Mouse (Mus musculus): ENCODE data around the gene Crebl2. TPM values are rescaled to one million over a fixed set of nuclear protein-coding genes. Genes with fewer than 3 reads are reported as not detected.

The Crebl2 gene
- polyA plus RNA-seq, 1 experiment from 2014 or later = 1.9 TPM

- no peaks in the 10 kb centered on the region for H3K36me3 ChIP-seq
- peaks cover 14% of the 10 kb centered on the region for H3K4me1 ChIP-seq (replicated peaks)
- WGBS = 86% methylated on average over 10 of the region's 10 CpGs
- H3K4me3 ChIP-seq = no peak overlapping the region
- ATAC-seq (ENCODE audit: insufficient number of reproducible peaks, low FRiP score) = no peak
- no peaks in the 10 kb centered on the region for H3K27me3 ChIP-seq (replicated peaks)
- H3K9ac ChIP-seq = no peak overlapping the region
- H3K9me3 ChIP-seq (replicated peaks) = no peaks in the 10 kb centered on the region
- H3K27ac ChIP-seq (ENCODE audit: poor library complexity, severe bottlenecking) = no peak overlapping the region
- no peak overlapping the region for H3K4me2 ChIP-seq
These were observed 33.7 kb upstream of the Crebl2 start for GRCm38 (mm10) chr6:134796297-134796696.

- WGBS = 57% methylated on average over 1 of the region's 1 CpGs
- no peaks in the 10 kb centered on the region for H3K27me3 ChIP-seq (replicated peaks)
- ATAC-seq (ENCODE audit: insufficient number of reproducible peaks, low FRiP score) = no peak
- no peak overlapping the region for H3K4me2 ChIP-seq
- no peaks in the 10 kb centered on the region for H3K9me3 ChIP-seq (replicated peaks)
- 0 out of 2 replicates have a peak, but pooled peaks cover 3% of the 10 kb centered on the region for H3K4me1 ChIP-seq (replicated peaks)
- no peaks in the 10 kb centered on the region for H3K36me3 ChIP-seq
- no peak overlapping the region for H3K27ac ChIP-seq (ENCODE audit: poor library complexity, severe bottlenecking)
- no peak overlapping the region for H3K9ac ChIP-seq
- H3K4me3 ChIP-seq = no peak overlapping the region
These were observed 28.5 kb upstream of the Crebl2 start for GRCm38 (mm10) chr6:134801483-134801882.

GRCm38 (mm10) chr6:134802641-134803043 lies 27.3 kb upstream of the Crebl2 start:
- Histone ChIP-seq H3K4me3 (no peak overlapping the region), H3K9ac (no peak overlapping the region), H3K9me3 (replicated peaks) (no peaks in the 10 kb centered on the region), H3K4me2 (no peak overlapping the region), H3K36me3 (no peaks in the 10 kb centered on the region), H3K4me1 (replicated peaks) (0 out of 2 replicates have a peak, but pooled peaks cover 3% of the 10 kb centered on the region), H3K27ac (ENCODE audit: poor library complexity, severe bottlenecking) (no peak overlapping the region), H3K27me3 (replicated peaks) (no peaks in the 10 kb centered on the region)
- WGBS = 74% methylated on average over 9 of the region's 9 CpGs
- ATAC-seq (ENCODE audit: insufficient number of reproducible peaks, low FRiP score) = no peak

GRCm38 (mm10) chr6:134804736-134805277 lies 25.1 kb upstream of the Crebl2 start:
- ATAC-seq (ENCODE audit: insufficient number of reproducible peaks, low FRiP score) = no peak
- Histone ChIP-seq H3K4me1 (replicated peaks) (no peaks in the 10 kb centered on the region), H3K4me2 (no peak overlapping the region), H3K27me3 (replicated peaks) (no peaks in the 10 kb centered on the region), H3K4me3 (no peak overlapping the region), H3K9ac (no peak overlapping the region), H3K36me3 (no peaks in the 10 kb centered on the region), H3K9me3 (replicated peaks) (no peaks in the 10 kb centered on the region), H3K27ac (ENCODE audit: poor library complexity, severe bottlenecking) (no peak overlapping the region)
- WGBS = 74% methylated on average over 5 of the region's 5 CpGs

GRCm38 (mm10) chr6:134806130-134806529 lies 23.8 kb upstream of the Crebl2 start:
- H3K4me3 ChIP-seq = no peak overlapping the region
- H3K4me1 ChIP-seq (replicated peaks) = no peaks in the 10 kb centered on the region
- 80% methylated on average over 6 of the region's 6 CpGs for WGBS
- H3K9me3 ChIP-seq (replicated peaks) = no peaks in the 10 kb centered on the region
- H3K27me3 ChIP-seq (replicated peaks) = no peaks in the 10 kb centered on the region
- no peak overlapping the region for H3K9ac ChIP-seq
- no peak overlapping the region for H3K27ac ChIP-seq (ENCODE audit: poor library complexity, severe bottlenecking)
- no peak overlapping the region for H3K4me2 ChIP-seq
- no peak for ATAC-seq (ENCODE audit: insufficient number of reproducible peaks, low FRiP score)
- H3K36me3 ChIP-seq = no peaks in the 10 kb centered on the region

- Histone ChIP-seq H3K27ac (ENCODE audit: poor library complexity, severe bottlenecking) (no peak overlapping the region), H3K9me3 (replicated peaks) (no peaks in the 10 kb centered on the region), H3K27me3 (replicated peaks) (no peaks in the 10 kb centered on the region), H3K9ac (no peak overlapping the region), H3K4me3 (no peak overlapping the region), H3K4me1 (replicated peaks) (no peaks in the 10 kb centered on the region), H3K36me3 (no peaks in the 10 kb centered on the region), H3K4me2 (no peak overlapping the region)
- 69% methylated on average over 2 of the region's 2 CpGs for WGBS
- no peak for ATAC-seq (ENCODE audit: insufficient number of reproducible peaks, low FRiP score)
These were observed 22.9 kb upstream of the Crebl2 start for GRCm38 (mm10) chr6:134807091-134807490.

GRCm38 (mm10) chr6:134807794-134808193 lies 22.2 kb upstream of the Crebl2 start:
- no peaks in the 10 kb centered on the region for H3K36me3 ChIP-seq
- H3K9me3 ChIP-seq (replicated peaks) = no peaks in the 10 kb centered on the region
- no peaks in the 10 kb centered on the region for H3K4me1 ChIP-seq (replicated peaks)
- H3K4me3 ChIP-seq = no peak overlapping the region
- H3K27ac ChIP-seq (ENCODE audit: poor library complexity, severe bottlenecking) = no peak overlapping the region
- H3K27me3 ChIP-seq (replicated peaks) = no peaks in the 10 kb centered on the region
- 87% methylated on average over 11 of the region's 11 CpGs for WGBS
- ATAC-seq (ENCODE audit: insufficient number of reproducible peaks, low FRiP score) = no peak
- no peak overlapping the region for H3K9ac ChIP-seq
- no peak overlapping the region for H3K4me2 ChIP-seq

GRCm38 (mm10) chr6:134813066-134813465 lies 16.9 kb upstream of the Crebl2 start:
- no peak overlapping the region for H3K9ac ChIP-seq
- no peaks in the 10 kb centered on the region for H3K36me3 ChIP-seq
- peaks cover 8% of the 10 kb centered on the region for H3K4me1 ChIP-seq (replicated peaks)
- H3K9me3 ChIP-seq (replicated peaks) = no peaks in the 10 kb centered on the region
- H3K27ac ChIP-seq (ENCODE audit: poor library complexity, severe bottlenecking) = no peak overlapping the region
- no peak overlapping the region for H3K4me3 ChIP-seq
- H3K27me3 ChIP-seq (replicated peaks) = no peaks in the 10 kb centered on the region
- 78% methylated on average over 1 of the region's 1 CpGs for WGBS
- no peak for ATAC-seq (ENCODE audit: insufficient number of reproducible peaks, low FRiP score)
- H3K4me2 ChIP-seq = no peak overlapping the region

GRCm38 (mm10) chr6:134817051-134817928 lies 12.7 kb upstream of the Crebl2 start:
- Histone ChIP-seq H3K4me1 (replicated peaks) (peaks cover 8% of the 10 kb centered on the region), H3K9ac (no peak overlapping the region), H3K27ac (ENCODE audit: poor library complexity, severe bottlenecking) (no peak overlapping the region), H3K4me3 (no peak overlapping the region), H3K4me2 (no peak overlapping the region), H3K27me3 (replicated peaks) (no peaks in the 10 kb centered on the region), H3K36me3 (no peaks in the 10 kb centered on the region), H3K9me3 (replicated peaks) (no peaks in the 10 kb centered on the region)
- no peak for ATAC-seq (ENCODE audit: insufficient number of reproducible peaks, low FRiP score)
- WGBS = 54% methylated on average over 12 of the region's 12 CpGs

- 55% methylated on average over 5 of the region's 5 CpGs for WGBS
- Histone ChIP-seq H3K27ac (ENCODE audit: poor library complexity, severe bottlenecking) (no peak overlapping the region), H3K9ac (no peak overlapping the region)
These were observed 10.2 kb upstream of the Crebl2 start for GRCm38 (mm10) chr6:134819741-134820140.

GRCm38 (mm10) chr6:134820411-134820810 lies 9.5 kb upstream of the Crebl2 start:
- WGBS = 56% methylated on average over 6 of the region's 6 CpGs
- H3K4me3 ChIP-seq = no peak overlapping the region
- no peak overlapping the region for H3K4me2 ChIP-seq
- no peak overlapping the region for H3K9ac ChIP-seq
- H3K27me3 ChIP-seq (replicated peaks) = no peaks in the 10 kb centered on the region
- no peak overlapping the region for H3K27ac ChIP-seq (ENCODE audit: poor library complexity, severe bottlenecking)
- no peaks in the 10 kb centered on the region for H3K36me3 ChIP-seq
- peaks cover 8% of the 10 kb centered on the region for H3K4me1 ChIP-seq (replicated peaks)
- H3K9me3 ChIP-seq (replicated peaks) = no peaks in the 10 kb centered on the region
- no peak for ATAC-seq (ENCODE audit: insufficient number of reproducible peaks, low FRiP score)

More at GRCm38 (mm10) chr6:134819741-134820140, 10.2 kb upstream of the Crebl2 start:
- no peak overlapping the region for H3K4me3 ChIP-seq
- H3K27me3 ChIP-seq (replicated peaks) = no peaks in the 10 kb centered on the region
- no peaks in the 10 kb centered on the region for H3K9me3 ChIP-seq (replicated peaks)
- ATAC-seq (ENCODE audit: insufficient number of reproducible peaks, low FRiP score) = no peak
- H3K4me1 ChIP-seq (replicated peaks) = peaks cover 8% of the 10 kb centered on the region
- H3K4me2 ChIP-seq = no peak overlapping the region
- no peaks in the 10 kb centered on the region for H3K36me3 ChIP-seq
